Mouse (Mus musculus): ENCODE measurements at regions not wholly inside any gene's neighbourhood (a gene's known extent, or its start where the extent isn't known, plus 50 kb on each side); places are given as distances from the start of the nearest gene placed in this dataset.

DNA sequence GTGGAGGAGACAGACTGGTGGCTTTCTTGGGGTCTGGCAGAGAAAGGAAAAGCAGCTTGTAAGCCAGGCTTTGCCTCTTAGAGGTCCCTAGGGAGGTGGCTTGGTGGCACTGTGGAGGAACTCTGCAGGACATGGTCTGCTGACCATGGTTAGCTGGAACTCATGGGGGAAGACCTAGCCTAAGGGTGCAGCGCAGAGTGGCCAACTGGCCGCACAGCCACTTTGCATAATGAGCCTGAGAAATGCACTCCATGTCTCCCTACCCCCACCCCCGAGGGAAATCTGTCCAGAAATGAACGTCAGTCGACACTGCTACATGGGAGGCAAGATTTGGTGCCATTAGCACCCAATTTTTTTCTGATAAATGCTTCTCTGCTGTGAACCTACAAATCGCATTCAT is 429.5 kb downstream of the Glrx3 start:
- H3K4me1 ChIP-seq (ENCODE audit: control insufficient read depth, insufficient read depth, low read length): no peaks in the 10 kb centered on the region
- H3K27ac ChIP-seq (replicated peaks; ENCODE audit: insufficient read depth, low read depth, low read length): no peak overlapping the region
- no peak overlapping the region for H3K4me3 ChIP-seq (ENCODE audit: insufficient read depth, low read depth, low read length)
- DNase-seq (ENCODE audit: extremely low read depth, low read depth, low spot score): no peak
- H3K36me3 ChIP-seq (ENCODE audit: control insufficient read depth, insufficient read depth, low read length): no peaks in the 10 kb centered on the region
- TF ChIP-seq CTCF (IDR thresholded peaks at IDR 0.05; ENCODE audit: low read depth, low read length): no peak
- no peak for TF ChIP-seq POLR2A (IDR thresholded peaks at IDR 0.05; ENCODE audit: extremely low read depth, insufficient read depth, low read length)
- H3K27me3 ChIP-seq (ENCODE audit: control insufficient read depth, insufficient read depth, low read length): no peaks in the 10 kb centered on the region
- WGBS: 78% methylated on average over 6 of the region's 6 CpGs
- no peaks in the 10 kb centered on the region for H3K79me2 ChIP-seq (ENCODE audit: control insufficient read depth, insufficient read depth, low read length)
- H3K9ac ChIP-seq (ENCODE audit: low read depth, low read length): no peak overlapping the region

DNA sequence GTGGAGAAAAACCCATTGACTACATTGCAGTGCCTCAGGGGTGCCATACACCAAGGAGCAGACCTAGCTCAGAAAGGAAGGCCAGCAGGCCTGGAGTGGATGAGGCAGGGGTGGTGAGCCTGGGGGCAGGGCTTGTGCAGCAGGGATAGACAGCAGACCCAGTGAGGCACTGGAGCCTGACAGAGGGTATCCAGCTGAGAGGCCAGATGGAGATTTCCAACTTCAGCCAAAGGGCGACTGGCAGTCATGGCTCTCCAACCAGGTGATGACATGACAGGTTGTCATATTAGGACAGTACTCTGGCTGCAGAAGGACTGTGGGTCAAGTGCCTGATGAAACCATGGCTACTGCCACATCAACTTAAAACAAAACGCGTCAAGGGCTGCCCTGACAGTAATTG is 431.1 kb downstream of the Glrx3 start:
- TF ChIP-seq CTCF (IDR thresholded peaks at IDR 0.05; ENCODE audit: low read depth, low read length) (no peak), POLR2A (IDR thresholded peaks at IDR 0.05; ENCODE audit: extremely low read depth, insufficient read depth, low read length) (no peak)
- WGBS: 77% methylated on average over 3 of the region's 3 CpGs
- Histone ChIP-seq H3K36me3 (ENCODE audit: control insufficient read depth, insufficient read depth, low read length) (no peaks in the 10 kb centered on the region), H3K27me3 (ENCODE audit: control insufficient read depth, insufficient read depth, low read length) (no peaks in the 10 kb centered on the region), H3K9ac (ENCODE audit: low read depth, low read length) (no peak overlapping the region), H3K27ac (replicated peaks; ENCODE audit: insufficient read depth, low read depth, low read length) (no peak overlapping the region), H3K79me2 (ENCODE audit: control insufficient read depth, insufficient read depth, low read length) (no peaks in the 10 kb centered on the region), H3K4me1 (ENCODE audit: control insufficient read depth, insufficient read depth, low read length) (no peaks in the 10 kb centered on the region), H3K4me3 (ENCODE audit: insufficient read depth, low read depth, low read length) (no peak overlapping the region)
- DNase-seq (ENCODE audit: extremely low read depth, low read depth, low spot score): no peak

DNA sequence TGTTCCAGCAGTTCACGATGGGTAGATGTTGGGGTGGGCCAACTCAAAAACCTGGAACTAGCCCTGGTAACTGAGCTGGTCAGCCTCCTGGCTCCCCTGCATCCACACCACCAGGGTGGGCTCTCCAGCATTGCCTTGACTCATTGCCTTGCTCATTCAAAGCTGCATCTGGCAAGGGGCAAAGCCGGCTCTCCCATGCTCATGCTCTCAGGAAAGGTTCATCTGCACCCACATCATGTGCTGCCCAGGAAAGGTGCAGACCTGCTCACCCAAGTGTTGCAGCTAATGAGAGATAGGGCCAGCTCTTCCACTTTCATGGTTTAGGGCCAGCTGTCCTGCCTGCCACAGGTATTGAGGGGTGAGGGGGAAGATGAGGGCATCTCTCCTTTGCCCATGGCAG is 437.9 kb downstream of the Glrx3 start:
- H3K4me1 ChIP-seq (ENCODE audit: control insufficient read depth, insufficient read depth, low read length): no peaks in the 10 kb centered on the region
- no peak for TF ChIP-seq CTCF (IDR thresholded peaks at IDR 0.05; ENCODE audit: low read depth, low read length)
- TF ChIP-seq POLR2A (IDR thresholded peaks at IDR 0.05; ENCODE audit: extremely low read depth, insufficient read depth, low read length): no peak
- H3K9ac ChIP-seq (ENCODE audit: low read depth, low read length): no peak overlapping the region
- H3K4me3 ChIP-seq (ENCODE audit: insufficient read depth, low read depth, low read length): no peak overlapping the region
- no peaks in the 10 kb centered on the region for H3K36me3 ChIP-seq (ENCODE audit: control insufficient read depth, insufficient read depth, low read length)
- no peaks in the 10 kb centered on the region for H3K79me2 ChIP-seq (ENCODE audit: control insufficient read depth, insufficient read depth, low read length)
- H3K27ac ChIP-seq (replicated peaks; ENCODE audit: insufficient read depth, low read depth, low read length): no peak overlapping the region
- 93% methylated on average over 2 of the region's 2 CpGs for WGBS
- no peak for DNase-seq (ENCODE audit: extremely low read depth, low read depth, low spot score)
- H3K27me3 ChIP-seq (ENCODE audit: control insufficient read depth, insufficient read depth, low read length): no peaks in the 10 kb centered on the region

DNA sequence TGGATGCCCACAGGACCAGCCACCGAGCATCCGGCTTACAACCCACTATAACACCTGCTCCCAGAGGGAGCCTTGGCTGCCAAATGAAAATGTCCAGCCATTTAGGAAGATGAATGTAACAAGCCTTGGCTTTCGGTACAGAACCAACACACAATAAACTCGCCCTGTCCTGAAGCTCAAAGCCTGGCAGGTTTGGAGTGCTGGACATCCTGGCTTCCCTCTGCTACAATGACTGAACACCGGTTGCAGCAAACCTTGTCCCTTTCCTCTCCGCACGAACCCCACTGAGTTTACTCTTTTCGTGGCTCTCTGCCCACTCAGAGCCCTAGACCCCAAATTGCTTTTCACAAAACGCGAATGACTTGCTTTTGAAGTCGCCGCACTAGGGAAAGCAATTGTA is 441.9 kb downstream of the Glrx3 start:
- no peaks in the 10 kb centered on the region for H3K79me2 ChIP-seq (ENCODE audit: control insufficient read depth, insufficient read depth, low read length)
- no peak for TF ChIP-seq POLR2A (IDR thresholded peaks at IDR 0.05; ENCODE audit: extremely low read depth, insufficient read depth, low read length)
- TF ChIP-seq CTCF (IDR thresholded peaks at IDR 0.05; ENCODE audit: low read depth, low read length): no peak
- 89% methylated on average over 12 of the region's 12 CpGs for WGBS

DNA sequence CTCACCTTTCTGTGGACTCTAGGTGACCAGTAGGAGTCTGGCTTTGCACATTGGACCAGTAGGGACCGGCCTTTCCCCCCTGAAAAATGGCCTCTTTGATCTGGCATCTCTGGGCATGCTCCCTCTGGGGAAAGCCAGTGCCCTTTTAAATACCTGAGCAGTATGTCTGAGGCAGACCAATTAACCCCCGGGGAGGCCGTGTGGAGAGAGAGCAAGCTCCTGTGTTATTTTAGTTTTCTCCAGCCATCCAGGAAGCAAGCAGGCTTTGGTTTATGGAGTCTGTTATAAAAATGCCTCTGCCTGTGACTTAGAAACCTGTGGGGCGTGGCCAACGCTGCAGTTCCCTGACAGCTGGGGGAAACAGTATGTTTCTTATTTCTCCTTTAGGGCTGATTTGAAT is 445.5 kb downstream of the Glrx3 start:
- WGBS: 62% methylated on average over 5 of the region's 5 CpGs
- H3K4me3 ChIP-seq (ENCODE audit: insufficient read depth, low read depth, low read length): no peak overlapping the region
- DNase-seq (ENCODE audit: extremely low read depth, low read depth, low spot score): no peak
- no peak overlapping the region for H3K27ac ChIP-seq (replicated peaks; ENCODE audit: insufficient read depth, low read depth, low read length)
- no peak for TF ChIP-seq POLR2A (IDR thresholded peaks at IDR 0.05; ENCODE audit: extremely low read depth, insufficient read depth, low read length)
- no peak for TF ChIP-seq CTCF (IDR thresholded peaks at IDR 0.05; ENCODE audit: low read depth, low read length)
- no peaks in the 10 kb centered on the region for H3K27me3 ChIP-seq (ENCODE audit: control insufficient read depth, insufficient read depth, low read length)
- no peak overlapping the region for H3K9ac ChIP-seq (ENCODE audit: low read depth, low read length)
- H3K79me2 ChIP-seq (ENCODE audit: control insufficient read depth, insufficient read depth, low read length): no peaks in the 10 kb centered on the region
- no peaks in the 10 kb centered on the region for H3K36me3 ChIP-seq (ENCODE audit: control insufficient read depth, insufficient read depth, low read length)
- H3K4me1 ChIP-seq (ENCODE audit: control insufficient read depth, insufficient read depth, low read length): no peaks in the 10 kb centered on the region

More for the DNA sequence above, 441.9 kb downstream of the Glrx3 start:
- Histone ChIP-seq H3K9ac (ENCODE audit: low read depth, low read length) (no peak overlapping the region), H3K27ac (replicated peaks; ENCODE audit: insufficient read depth, low read depth, low read length) (no peak overlapping the region), H3K27me3 (ENCODE audit: control insufficient read depth, insufficient read depth, low read length) (no peaks in the 10 kb centered on the region), H3K36me3 (ENCODE audit: control insufficient read depth, insufficient read depth, low read length) (no peaks in the 10 kb centered on the region), H3K4me1 (ENCODE audit: control insufficient read depth, insufficient read depth, low read length) (no peaks in the 10 kb centered on the region), H3K4me3 (ENCODE audit: insufficient read depth, low read depth, low read length) (no peak overlapping the region)
- no peak for DNase-seq (ENCODE audit: extremely low read depth, low read depth, low spot score)

DNA sequence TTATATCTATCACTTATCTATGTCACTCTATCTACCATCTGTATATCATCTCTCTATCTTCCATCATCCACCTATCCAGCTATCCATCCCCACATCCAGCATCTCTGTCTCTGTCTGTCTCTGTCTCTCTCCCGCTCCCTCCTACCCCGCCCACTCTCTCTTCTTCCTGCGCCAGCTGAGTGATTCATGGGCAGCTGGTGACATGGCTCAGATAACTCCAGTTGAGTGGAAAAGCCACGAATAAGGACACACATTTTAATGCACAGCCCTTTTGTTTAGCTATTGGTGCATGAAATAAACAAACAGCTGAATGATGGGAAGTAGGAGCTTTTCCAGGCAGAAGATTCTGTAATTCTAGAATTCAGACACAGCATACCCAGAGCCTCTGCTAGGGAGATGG is 446.3 kb downstream of the Glrx3 start:
- H3K36me3 ChIP-seq (ENCODE audit: control insufficient read depth, insufficient read depth, low read length): no peaks in the 10 kb centered on the region
- no peak overlapping the region for H3K4me3 ChIP-seq (ENCODE audit: insufficient read depth, low read depth, low read length)
- H3K4me1 ChIP-seq (ENCODE audit: control insufficient read depth, insufficient read depth, low read length): no peaks in the 10 kb centered on the region
- TF ChIP-seq POLR2A (IDR thresholded peaks at IDR 0.05; ENCODE audit: extremely low read depth, insufficient read depth, low read length) (no peak), CTCF (IDR thresholded peaks at IDR 0.05; ENCODE audit: low read depth, low read length) (no peak)
- WGBS: 70% methylated on average over 4 of the region's 4 CpGs
- DNase-seq (ENCODE audit: extremely low read depth, low read depth, low spot score): no peak
- H3K79me2 ChIP-seq (ENCODE audit: control insufficient read depth, insufficient read depth, low read length): no peaks in the 10 kb centered on the region
- no peaks in the 10 kb centered on the region for H3K27me3 ChIP-seq (ENCODE audit: control insufficient read depth, insufficient read depth, low read length)
- H3K9ac ChIP-seq (ENCODE audit: low read depth, low read length): no peak overlapping the region
- no peak overlapping the region for H3K27ac ChIP-seq (replicated peaks; ENCODE audit: insufficient read depth, low read depth, low read length)
